Mouse (Mus musculus): ENCODE results near the gene Cpa4. TPM values are rescaled to one million over a fixed set of nuclear protein-coding genes. Genes with fewer than 3 reads are reported as not detected.
A peak's percentile ranks its signal among the peaks of the same experiment; 100 is the strongest.

The Cpa4 gene
- polyA plus RNA-seq, 1 experiment from 2014 or later: 0.14 TPM

GRCm38 (mm10) chr6:30624763-30625162 lies 56.6 kb downstream of the Cpa4 start:
- no peak for ATAC-seq (ENCODE audit: insufficient read depth)
- Histone ChIP-seq H3K4me3 (ENCODE audit: low read depth, low read length) (no peak overlapping the region), H3K9me3 (ENCODE audit: low read depth, low read length) (no peaks in the 10 kb centered on the region), H3K27ac (ENCODE audit: low read depth) (no peak overlapping the region), H3K27me3 (ENCODE audit: insufficient read depth, low read length) (no peaks in the 10 kb centered on the region), H3K4me1 (ENCODE audit: insufficient read depth) (no peaks in the 10 kb centered on the region; the same call in 1 of the 2 replicates), H3K36me3 (ENCODE audit: insufficient read depth) (no peaks in the 10 kb centered on the region), H3K9ac (no peak overlapping the region), H3K4me2 (no peak overlapping the region)
- WGBS: 71% methylated on average over 9 of the region's 9 CpGs
- no peak for TF ChIP-seq CTCF (IDR thresholded peaks at IDR 0.05; ENCODE audit: low read depth)
- no peak for DNase-seq

DNA sequence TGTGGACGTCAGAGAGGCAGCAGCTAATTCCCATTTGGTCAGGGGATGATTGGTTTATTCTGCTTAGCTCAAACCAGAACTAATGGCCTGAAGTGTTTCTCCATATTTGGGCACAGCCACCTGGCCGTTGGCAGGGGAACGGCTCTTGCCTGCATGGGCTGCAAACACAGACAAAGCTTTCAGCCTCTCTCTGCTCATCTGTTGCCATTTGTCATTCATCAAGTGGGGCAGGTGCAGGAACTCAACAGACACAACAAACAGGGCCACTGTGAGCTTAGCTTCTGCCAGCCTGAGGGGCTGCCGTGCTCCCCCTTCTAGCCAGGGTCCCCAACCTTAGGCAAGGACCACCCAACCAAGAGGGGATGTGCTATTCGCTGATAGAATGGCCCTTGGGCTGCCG lies 60.0 kb downstream of the Cpa4 start:
- no peak overlapping the region for H3K4me3 ChIP-seq (ENCODE audit: low read depth, low read length)
- no peaks in the 10 kb centered on the region for H3K9me3 ChIP-seq (ENCODE audit: low read depth, low read length)
- H3K4me2 ChIP-seq: no peak overlapping the region
- ATAC-seq (ENCODE audit: insufficient read depth) (no peak), DNase-seq (no peak)
- TF ChIP-seq CTCF (IDR thresholded peaks at IDR 0.05; ENCODE audit: low read depth): no peak
- 27% methylated on average over 6 of the region's 6 CpGs for WGBS
- no peaks in the 10 kb centered on the region for H3K27me3 ChIP-seq (ENCODE audit: insufficient read depth, low read length)
- no peak overlapping the region for H3K9ac ChIP-seq
- H3K27ac ChIP-seq (ENCODE audit: low read depth): no peak overlapping the region
- no peaks in the 10 kb centered on the region for H3K4me1 ChIP-seq (ENCODE audit: insufficient read depth)
- H3K36me3 ChIP-seq (ENCODE audit: insufficient read depth): no peaks in the 10 kb centered on the region

- no peak overlapping the region for H3K4me3 ChIP-seq (ENCODE audit: low read depth, low read length)
- WGBS: 68% methylated on average over 1 of the region's 1 CpGs
- no peak for TF ChIP-seq CTCF (IDR thresholded peaks at IDR 0.05; ENCODE audit: low read depth)
- peaks cover 5% of the 10 kb centered on the region; the same call in 1 of the 2 replicates for H3K4me1 ChIP-seq (ENCODE audit: insufficient read depth)
- H3K27ac ChIP-seq (ENCODE audit: low read depth): no peak overlapping the region
- no peaks in the 10 kb centered on the region for H3K9me3 ChIP-seq (ENCODE audit: low read depth, low read length)
- DNase-seq: no peak
- H3K4me2 ChIP-seq: no peak overlapping the region
- no peak overlapping the region for H3K9ac ChIP-seq
- no peaks in the 10 kb centered on the region for H3K27me3 ChIP-seq (ENCODE audit: insufficient read depth, low read length)
- H3K36me3 ChIP-seq (ENCODE audit: insufficient read depth): no peaks in the 10 kb centered on the region
- ATAC-seq (ENCODE audit: insufficient read depth): no peak
These were observed 61.8 kb downstream of the Cpa4 start for GRCm38 (mm10) chr6:30629989-30630388.

- H3K36me3 ChIP-seq (ENCODE audit: insufficient read depth): no peaks in the 10 kb centered on the region
- peaks cover 18% of the 10 kb centered on the region for H3K4me1 ChIP-seq (ENCODE audit: insufficient read depth)
- WGBS: 17% methylated on average over 8 of the region's 8 CpGs
- H3K4me3 ChIP-seq (ENCODE audit: low read depth, low read length): no peak overlapping the region
- peak; percentile 57; the same call in 1 of the 2 replicates for ATAC-seq (ENCODE audit: insufficient read depth)
- H3K9ac ChIP-seq: no peak overlapping the region
- no peak for TF ChIP-seq CTCF (IDR thresholded peaks at IDR 0.05; ENCODE audit: low read depth)
- DNase-seq: peak; percentile 78
- H3K27ac ChIP-seq (ENCODE audit: low read depth): peak overlapping the region; percentile 85
- no peaks in the 10 kb centered on the region for H3K9me3 ChIP-seq (ENCODE audit: low read depth, low read length)
- H3K27me3 ChIP-seq (ENCODE audit: insufficient read depth, low read length): no peaks in the 10 kb centered on the region
- H3K4me2 ChIP-seq: no peak overlapping the region
These were observed 67.2 kb downstream of the Cpa4 start for GRCm38 (mm10) chr6:30635361-30635862.

- H3K9ac ChIP-seq: no peak overlapping the region
- no peaks in the 10 kb centered on the region for H3K36me3 ChIP-seq (ENCODE audit: insufficient read depth)
- DNase-seq: peak; percentile 55
- no peaks in the 10 kb centered on the region for H3K27me3 ChIP-seq (ENCODE audit: insufficient read depth, low read length)
- H3K4me1 ChIP-seq (ENCODE audit: insufficient read depth): peaks cover 18% of the 10 kb centered on the region
- no peak overlapping the region for H3K4me3 ChIP-seq (ENCODE audit: low read depth, low read length)
- ATAC-seq (ENCODE audit: insufficient read depth): no peak
- H3K4me2 ChIP-seq: no peak overlapping the region
- 34% methylated on average over 4 of the region's 4 CpGs for WGBS
- peak overlapping the region; percentile 83 for H3K27ac ChIP-seq (ENCODE audit: low read depth)
- no peaks in the 10 kb centered on the region for H3K9me3 ChIP-seq (ENCODE audit: low read depth, low read length)
- TF ChIP-seq CTCF (IDR thresholded peaks at IDR 0.05; ENCODE audit: low read depth): no peak
These were observed 68.1 kb downstream of the Cpa4 start for GRCm38 (mm10) chr6:30636186-30636842.

- no peaks in the 10 kb centered on the region for H3K9me3 ChIP-seq (ENCODE audit: low read depth, low read length)
- peaks cover 18% of the 10 kb centered on the region for H3K4me1 ChIP-seq (ENCODE audit: insufficient read depth)
- H3K9ac ChIP-seq: no peak within 1 kb of the TSS
- ATAC-seq (ENCODE audit: insufficient read depth) (no peak), DNase-seq (no peak)
- TF ChIP-seq CTCF (IDR thresholded peaks at IDR 0.05; ENCODE audit: low read depth): no peak
- no peak within 1 kb of the TSS for H3K27ac ChIP-seq (ENCODE audit: low read depth)
- H3K36me3 ChIP-seq (ENCODE audit: insufficient read depth): no peaks in the 10 kb centered on the region
- H3K27me3 ChIP-seq (ENCODE audit: insufficient read depth, low read length): no peaks in the 10 kb centered on the region
- H3K4me2 ChIP-seq: no peak within 1 kb of the TSS
- no peak within 1 kb of the TSS for H3K4me3 ChIP-seq (ENCODE audit: low read depth, low read length)
- 69% methylated on average over 5 of the region's 5 CpGs for WGBS
These were observed 70.6 kb downstream of the Cpa4 start, which contains the start of gene Cpa1 for GRCm38 (mm10) chr6:30638674-30639268. TSS of gene Cpa1 (plus strand) at chr6:30639218.

Other genes starting within 250 kb of the Cpa4 start
- gene Zc3hc1, start 177.3 kb upstream of the Cpa4 start, polyA plus RNA-seq (2014; fragmentation: Nextera tagmentation; extraction: Ambion mirVana): 66.8 and 66.9 TPM in 2 replicates
- 32.6 and 33.9 TPM in 2 replicates for gene Klhdc10, start 166.5 kb upstream of the Cpa4 start, polyA plus RNA-seq (2014; fragmentation: Nextera tagmentation; extraction: Ambion mirVana)
- gene Tmem209, start 58.6 kb upstream of the Cpa4 start, polyA plus RNA-seq (2014; fragmentation: Nextera tagmentation; extraction: Ambion mirVana): 43.5 and 44.7 TPM in 2 replicates
- 0.16 and 0.49 TPM in 2 replicates for gene Ssmem1, start 58.5 kb upstream of the Cpa4 start, polyA plus RNA-seq (2014; fragmentation: Nextera tagmentation; extraction: Ambion mirVana)
- gene Cpa2, start 26.8 kb upstream of the Cpa4 start, polyA plus RNA-seq (2014; fragmentation: Nextera tagmentation; extraction: Ambion mirVana): 7.2 and 7.8 TPM in 2 replicates
- gene Cpa5, start 42.6 kb downstream of the Cpa4 start, polyA plus RNA-seq (2014; fragmentation: Nextera tagmentation; extraction: Ambion mirVana): 0.11 TPM in 1 of 2 replicates, not detected in the other
- gene Cpa1, start 70.8 kb downstream of the Cpa4 start, polyA plus RNA-seq (2014; fragmentation: Nextera tagmentation; extraction: Ambion mirVana): 1.9 and 3.0 TPM in 2 replicates
- gene Cep41, start 125.4 kb downstream of the Cpa4 start, polyA plus RNA-seq (2014; fragmentation: Nextera tagmentation; extraction: Ambion mirVana): 11.6 and 12.8 TPM in 2 replicates
- gene Mest, start 155.2 kb downstream of the Cpa4 start, polyA plus RNA-seq (2014; fragmentation: Nextera tagmentation; extraction: Ambion mirVana): 1,596 and 1,677 TPM in 2 replicates

All from lung, embryonic 14.5 days (tissue).